Mouse (Mus musculus) myocyte (in vitro differentiated cells): ENCODE results near the gene Itga6. TPM values are rescaled to one million over a fixed set of nuclear protein-coding genes. Genes with fewer than 3 reads are reported as not detected.
A peak's percentile ranks its signal among the peaks of the same experiment; 100 is the strongest.

Experiments
- H3K27me3 ChIP-seq: one replicate; pipeline ENCODE4 v1.6.1; 2011; ENCODE audit not compliant: control insufficient read depth, insufficient read depth, insufficient read length
- H3K36me3 ChIP-seq: one replicate; pipeline ENCODE4 v1.6.1; 2011; ENCODE audit not compliant: control insufficient read depth, insufficient read depth
- H3K4me2 ChIP-seq: one replicate; pipeline ENCODE4 v1.6.1; 2011; ENCODE audit warnings: low read depth, control low read depth
- H3K4me3 ChIP-seq: one replicate; pipeline ENCODE4 v1.5.1; 2011; ENCODE audit warnings: mild to moderate bottlenecking, control low read depth, moderate library complexity
- H3K79me2 ChIP-seq: one replicate; pipeline ENCODE4 v1.6.1; 2011; ENCODE audit not compliant: control insufficient read depth, insufficient read depth
- H3ac ChIP-seq: one replicate; pipeline ENCODE4 v1.6.1; 2011; ENCODE audit not compliant: control insufficient read depth, insufficient read length
- CEBPB ChIP-seq: IDR thresholded peaks from 2 replicates; pipeline ENCODE4 v1.6.1; 2011; ENCODE audit warnings: mild to moderate bottlenecking, moderate library complexity; ENCODE audit not compliant: poor library complexity, insufficient read depth, severe bottlenecking
- E2F4 ChIP-seq: IDR thresholded peaks from one replicate; pipeline ENCODE4 v1.6.1; 2011; ENCODE audit warnings: mild to moderate bottlenecking, control low read depth, moderate library complexity; ENCODE audit not compliant: insufficient read depth
- MAX ChIP-seq: IDR thresholded peaks from one replicate; pipeline ENCODE4 v1.6.1; 2011; ENCODE audit warnings: low read depth, mild to moderate bottlenecking, control low read depth
- MYOD1 ChIP-seq, 3 experiments: IDR thresholded peaks; one replicate each; pipeline ENCODE4 v1.6.1; 2011; ENCODE audit warnings: control low read depth in 2 of 3, low read depth in 2 of 3, mild to moderate bottlenecking in 2 of 3, moderate library complexity in 1 of 3; ENCODE audit not compliant: insufficient read length in 2 of 3, control insufficient read depth in 1 of 3
- MYOG ChIP-seq, 3 experiments: IDR thresholded peaks; one replicate each; pipeline ENCODE4 v1.6.1; 2011; ENCODE audit warnings: control low read depth in 2 of 3, low read depth in 2 of 3, mild to moderate bottlenecking in 2 of 3; ENCODE audit not compliant: insufficient read length in 2 of 3, control insufficient read depth in 1 of 3, insufficient read depth in 1 of 3
- POLR2A ChIP-seq: IDR thresholded peaks from one replicate; pipeline ENCODE4 v1.6.1; 2011; ENCODE audit warnings: low read depth, mild to moderate bottlenecking, control low read depth, moderate library complexity; ENCODE audit not compliant: insufficient read length
- POLR2AphosphoS2 ChIP-seq: IDR thresholded peaks from one replicate; pipeline ENCODE4 v1.6.1; 2011; ENCODE audit warnings: low read depth, control low read depth; ENCODE audit not compliant: insufficient read length
- REST ChIP-seq: IDR thresholded peaks from one replicate; pipeline ENCODE4 v1.6.1; 2011; ENCODE audit warnings: mild to moderate bottlenecking, control low read depth, moderate library complexity; ENCODE audit not compliant: insufficient read depth, insufficient read length
- SRF ChIP-seq: IDR thresholded peaks from one replicate; pipeline ENCODE4 v1.6.1; 2011; ENCODE audit warnings: low read depth; ENCODE audit not compliant: control insufficient read depth, insufficient read length
- TCF12 ChIP-seq: IDR thresholded peaks from one replicate; pipeline ENCODE4 v1.6.1; 2011; ENCODE audit warnings: mild to moderate bottlenecking, control low read depth; ENCODE audit not compliant: poor library complexity, insufficient read depth, severe bottlenecking
- TCF3 ChIP-seq: IDR thresholded peaks from one replicate; pipeline ENCODE4 v1.6.1; 2011; ENCODE audit warnings: low read depth, control low read depth; ENCODE audit not compliant: insufficient read length
- USF1 ChIP-seq: IDR thresholded peaks from one replicate; pipeline ENCODE4 v1.6.1; 2011; ENCODE audit warnings: low read depth, mild to moderate bottlenecking, control low read depth, moderate library complexity
- polyA plus RNA-seq: library from polyadenylated mRNA; unstranded; fragments of >200 nt; fragmentation: generic; extraction: Trizol; gene quantifications from one replicate; pipeline ENCODE4 v1.2.1, GENCODE M21; 2012; ENCODE audit warnings: missing spikeins

Gene Itga6
- polyA plus RNA-seq, 1 experiment: 50.4 TPM

DNA sequence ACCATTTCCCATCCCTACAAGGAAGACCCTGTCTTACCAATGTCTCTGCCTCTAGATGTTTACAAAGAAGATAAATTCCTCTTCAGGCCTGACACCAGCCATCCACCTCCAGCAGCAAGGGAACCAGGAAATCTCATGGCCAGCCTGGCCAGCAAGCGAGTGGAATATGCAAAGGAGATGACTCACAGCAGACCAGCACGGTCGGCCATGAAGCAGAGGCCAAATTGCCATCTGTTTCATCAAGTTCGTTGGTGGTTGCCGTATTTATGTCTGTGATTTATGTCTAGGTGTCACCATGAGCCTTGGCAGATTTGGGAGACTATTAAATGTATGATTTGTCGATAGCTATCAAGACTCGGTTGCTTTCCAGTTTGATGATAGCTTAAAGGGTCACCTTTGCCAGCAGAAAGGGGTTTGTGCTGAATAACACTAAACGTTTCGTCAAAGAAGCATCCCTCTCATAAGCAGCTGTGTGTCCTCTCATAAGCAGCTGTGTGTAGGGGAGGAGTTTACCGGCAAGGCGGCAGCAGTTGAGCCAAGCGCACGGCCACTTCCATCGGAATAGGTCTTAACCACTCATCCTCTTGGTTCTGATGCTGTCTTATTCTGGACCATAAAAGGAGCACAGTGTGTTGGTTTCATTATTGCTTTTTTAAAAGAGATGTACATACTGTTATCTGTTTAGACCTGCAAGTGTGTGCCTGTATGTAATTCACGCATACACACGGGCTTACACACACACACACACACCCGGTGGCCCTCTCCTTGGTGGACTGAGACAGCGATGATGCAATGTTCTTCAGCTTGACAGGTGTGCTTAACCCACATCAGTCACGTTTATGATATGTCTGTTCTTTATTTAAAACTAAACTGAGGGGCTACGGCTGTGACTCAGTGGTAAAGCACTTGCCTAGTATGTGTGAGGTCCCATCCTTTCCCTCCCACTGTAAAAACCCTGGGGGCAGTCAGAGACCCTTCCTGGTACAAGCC is 14.5 kb upstream of the Itga6 start:
- TF ChIP-seq MYOD1 (IDR thresholded peaks at IDR 0.05; ENCODE audit: control insufficient read depth in 1 of 3, insufficient read length in 2 of 3, low read depth in 2 of 3): peak in 2 of 3 experiments; percentile 64 to 74
- TF ChIP-seq TCF3: no peak
- peak; percentile 98 for TF ChIP-seq CEBPB
- TF ChIP-seq POLR2A: peak; percentile 28
- TF ChIP-seq REST: no peak
- TF ChIP-seq MYOG (IDR thresholded peaks at IDR 0.05; ENCODE audit: control insufficient read depth in 1 of 3, insufficient read depth in 1 of 3, insufficient read length in 2 of 3, low read depth in 2 of 3): peak in 1 of 3 experiments; percentile 58
- no peaks in the 10 kb centered on the region for H3K79me2 ChIP-seq
- no peaks in the 10 kb centered on the region for H3K27me3 ChIP-seq
- no peak overlapping the region for H3ac ChIP-seq
- H3K4me3 ChIP-seq: no peak overlapping the region
- H3K36me3 ChIP-seq: no peaks in the 10 kb centered on the region
- peak overlapping the region; percentile 73 for H3K4me2 ChIP-seq

DNA sequence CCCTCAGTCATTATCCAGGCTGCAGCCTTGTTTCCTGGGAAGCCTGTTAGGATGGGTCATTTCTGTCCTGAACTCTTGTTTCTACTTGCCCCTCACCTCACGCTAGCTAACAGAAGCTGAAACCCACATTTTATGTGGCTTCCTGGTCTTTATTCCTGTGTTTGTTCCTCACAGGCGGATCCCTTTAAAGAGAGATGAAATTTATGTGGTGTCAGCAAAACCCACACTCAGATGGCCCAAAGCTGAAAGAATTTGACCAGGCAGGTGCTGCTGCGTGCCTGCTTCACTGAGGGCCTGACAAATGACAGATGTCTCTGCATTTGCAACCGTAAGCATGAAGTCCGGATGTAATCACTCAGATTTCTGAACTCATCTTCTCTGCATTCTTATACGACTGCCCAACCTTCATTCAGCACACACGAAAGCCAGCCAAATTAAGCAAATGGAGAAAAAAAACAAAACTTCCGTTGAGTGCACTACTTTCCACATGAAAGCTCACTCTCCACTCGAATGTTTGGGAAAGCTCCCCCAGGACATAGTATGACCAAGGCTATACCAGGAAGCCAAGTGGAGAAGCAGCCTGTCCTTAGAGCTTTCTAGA is 10.5 kb upstream of the Itga6 start:
- Histone ChIP-seq H3K36me3 (no peaks in the 10 kb centered on the region), H3ac (no peak overlapping the region), H3K79me2 (no peaks in the 10 kb centered on the region), H3K27me3 (no peaks in the 10 kb centered on the region), H3K4me2 (no peak overlapping the region), H3K4me3 (no peak overlapping the region)
- TF ChIP-seq MYOG (IDR thresholded peaks at IDR 0.05; ENCODE audit: control insufficient read depth in 1 of 3, insufficient read depth in 1 of 3, insufficient read length in 2 of 3, low read depth in 2 of 3) (peak in 1 of 3 experiments; percentile 24), MAX (no peak)

DNA sequence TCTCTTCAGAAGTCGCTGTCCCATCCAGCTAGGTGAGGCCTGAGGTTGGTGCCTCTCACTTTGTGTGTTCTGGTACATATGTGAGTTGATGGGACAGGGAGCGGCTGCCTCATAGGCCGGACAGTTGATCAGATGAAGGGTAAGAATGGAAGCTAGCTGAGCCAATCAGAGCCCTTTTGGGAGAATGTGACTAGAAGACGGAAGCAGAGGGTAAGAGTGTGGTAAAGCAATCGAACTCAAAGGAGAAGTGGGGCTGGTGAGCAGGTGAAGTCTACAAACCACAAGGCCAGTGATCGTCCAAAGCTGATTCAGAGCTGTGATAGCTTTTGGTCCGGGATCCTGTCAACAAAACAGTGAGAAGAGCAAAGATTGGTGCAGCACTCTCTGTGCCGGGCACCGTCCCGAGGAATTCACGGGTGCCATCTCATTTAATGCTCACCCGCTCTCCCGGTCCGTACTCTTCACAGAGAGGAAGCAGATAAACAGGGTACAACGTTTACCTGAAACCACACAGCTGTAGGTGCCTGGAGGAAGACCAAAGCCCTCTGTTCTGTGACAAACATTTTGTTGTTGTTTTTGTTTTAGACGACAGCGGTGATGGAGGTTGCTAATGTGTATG is 9.8 kb upstream of the Itga6 start:
- no peaks in the 10 kb centered on the region for H3K79me2 ChIP-seq
- H3ac ChIP-seq: no peak overlapping the region
- H3K4me3 ChIP-seq: no peak overlapping the region
- no peaks in the 10 kb centered on the region for H3K27me3 ChIP-seq
- H3K36me3 ChIP-seq: no peaks in the 10 kb centered on the region
- no peak overlapping the region for H3K4me2 ChIP-seq
- TF ChIP-seq CEBPB (no peak), POLR2AphosphoS2 (no peak), REST (no peak)

- TF ChIP-seq SRF (no peak), REST (no peak), POLR2A (no peak), CEBPB (no peak)
- Histone ChIP-seq H3K79me2 (no peaks in the 10 kb centered on the region), H3K4me3 (no peak overlapping the region), H3K4me2 (no peak overlapping the region), H3K27me3 (no peaks in the 10 kb centered on the region), H3ac (no peak overlapping the region), H3K36me3 (no peaks in the 10 kb centered on the region)
Observed at GRCm38 (mm10) chr2:71736213-71736612, 9.2 kb upstream of the Itga6 start.

GRCm38 (mm10) chr2:71739173-71739860 is 6.1 kb upstream of the Itga6 start:
- TF ChIP-seq SRF (no peak), CEBPB (no peak), USF1 (no peak), POLR2AphosphoS2 (no peak), TCF3 (no peak), POLR2A (no peak), MYOD1 (IDR thresholded peaks at IDR 0.05; ENCODE audit: control insufficient read depth in 1 of 3, insufficient read length in 2 of 3, low read depth in 2 of 3) (no peak), E2F4 (no peak), REST (no peak), MYOG (IDR thresholded peaks at IDR 0.05; ENCODE audit: control insufficient read depth in 1 of 3, insufficient read depth in 1 of 3, insufficient read length in 2 of 3, low read depth in 2 of 3) (no peak), TCF12 (no peak), MAX (no peak)
- Histone ChIP-seq H3K4me2 (no peak overlapping the region), H3K36me3 (no peaks in the 10 kb centered on the region), H3K4me3 (no peak overlapping the region), H3K79me2 (no peaks in the 10 kb centered on the region), H3K27me3 (no peaks in the 10 kb centered on the region), H3ac (no peak overlapping the region)
